Mouse (Mus musculus) pancreas, adult 10 weeks (tissue): Measurements from ENCODE around the gene N4bp1. TPM values are rescaled to one million over a fixed set of nuclear protein-coding genes. Genes with fewer than 3 reads are reported as not detected.

Experiments used
- polyA plus RNA-seq: library from polyadenylated mRNA; stranded (reverse); fragments of 350-450 nt; fragmentation: Illumina TruSeq; extraction: RNeasy Lipid Tissue Mini Kit (QIAGEN cat#74804); gene quantifications from one replicate; pipeline ENCODE4 v1.2.3, GENCODE M21; 2015; ENCODE audit warnings: low read depth, low replicate concordance; ENCODE audit not compliant: insufficient read depth

Gene N4bp1
- 4.1 TPM for polyA plus RNA-seq

GRCm38 (mm10) chr8:86884489-86885463 lies at the start of gene N4bp1:
Gene N4bp1 (minus strand): TSS chr8:86885258.

Other genes with a start within 250 kb of the N4bp1 start
- not detected for gene Gm10638, start 139.6 kb downstream of the N4bp1 start, polyA plus RNA-seq
- gene Siah1a, start 139.3 kb downstream of the N4bp1 start, polyA plus RNA-seq: 3.7 TPM